Mouse (Mus musculus): ENCODE results near the gene Pex11a.
A peak's percentile ranks its signal among the peaks of the same experiment; 100 is the strongest.

DNA sequence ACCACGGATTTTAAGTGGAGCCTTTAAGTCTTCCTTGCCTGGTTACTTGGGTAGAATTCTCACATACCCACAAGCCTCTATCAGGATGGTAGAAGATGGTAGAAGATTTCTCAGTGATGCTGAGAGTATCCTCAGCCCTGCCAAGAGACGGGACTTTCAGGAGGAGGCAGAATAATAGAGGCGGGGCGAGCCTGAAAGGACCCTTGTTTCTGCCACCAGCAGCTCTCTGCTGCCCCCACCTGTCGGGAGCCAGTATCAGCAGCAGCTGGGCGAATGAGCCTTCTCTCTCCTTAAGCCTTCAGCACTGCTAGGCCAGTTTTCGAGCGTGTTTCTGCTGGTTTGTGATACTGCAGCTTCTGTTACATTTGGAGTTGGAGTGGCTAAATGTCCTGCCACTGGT, 13.8 kb downstream of the Pex11a start:
- TF ChIP-seq CTCF (conservative IDR thresholded peaks at IDR 0.05; ENCODE audit: insufficient read depth, insufficient read length, low read depth, low read length) (peak; percentile 82), POLR2A (IDR thresholded peaks at IDR 0.05; ENCODE audit: low read depth, low read length) (no peak)

Measured in kidney, adult 2 months (tissue).